Mouse (Mus musculus) spleen, adult 2 months (tissue): ENCODE data around the gene Lap3. TPM values are rescaled to one million over a fixed set of nuclear protein-coding genes. Genes with fewer than 3 reads are reported as not detected.

ENCODE experiments used
- DNase-seq, 2 experiments: peaks; one replicate each; pipeline versions ENCODE4 v3.0.0 to v3.0.0-alpha.2; 2012 to 2021; ENCODE audit warnings: low spot score in 2 of 2, low read depth in 1 of 2
- H3K27ac ChIP-seq: fragments of 200-500 bp; 2 replicates; pipeline ENCODE4 v1.5.1; 2012; ENCODE audit warnings: low read length, inconsistent platforms; ENCODE audit not compliant: insufficient read depth
- H3K27me3 ChIP-seq: fragments of 200-500 bp; 2 replicates; pipeline ENCODE4 v1.6.1; 2012; ENCODE audit warnings: mild to moderate bottlenecking, moderate library complexity, low read length, inconsistent platforms; ENCODE audit not compliant: control insufficient read depth, insufficient read depth
- H3K36me3 ChIP-seq: fragments of 200-500 bp; 2 replicates; pipeline ENCODE4 v1.6.1; 2012; ENCODE audit warnings: mild to moderate bottlenecking, low read length, inconsistent platforms; ENCODE audit not compliant: control insufficient read depth, insufficient read depth
- H3K4me1 ChIP-seq: fragments of 200-500 bp; 2 replicates; pipeline ENCODE4 v1.6.1; 2011; ENCODE audit warnings: inconsistent platforms; ENCODE audit not compliant: control insufficient read depth, insufficient read depth, insufficient read length
- H3K4me3 ChIP-seq: fragments of 200-500 bp; 2 replicates; pipeline ENCODE4 v1.5.1; 2011; ENCODE audit warnings: mild to moderate bottlenecking, inconsistent platforms; ENCODE audit not compliant: insufficient read depth, insufficient read length; ENCODE audit errors: extremely low read depth
- CTCF ChIP-seq: fragments of 200-500 bp; IDR thresholded peaks from 2 replicates; pipeline ENCODE4 v1.5.1; 2011; ENCODE audit warnings: mild to moderate bottlenecking, inconsistent platforms; ENCODE audit not compliant: insufficient read depth, insufficient read length, insufficient replicate concordance; ENCODE audit errors: extremely low read depth
- POLR2A ChIP-seq: fragments of 200-500 bp; IDR thresholded peaks from 2 replicates; pipeline ENCODE4 v1.6.1; 2011; ENCODE audit warnings: low read depth, low read length, inconsistent platforms
- WGBS: fragments of 180-500 bp; shearing (Covaris S2); methylation state at CpG from one replicate; pipeline ENCODE4 v1.1.7; 2018; 5-methylcytosine and 5-hydroxymethylcytosine counted together
- polyA plus RNA-seq: library from polyadenylated mRNA; depleted of rRNA; stranded (reverse); fragments of >200 nt; gene quantifications from 2 replicates; pipeline ENCODE4 v1.2.3, GENCODE M21; 2012

The Lap3 gene
- polyA plus RNA-seq, 1 experiment: 9.5 TPM

DNA sequence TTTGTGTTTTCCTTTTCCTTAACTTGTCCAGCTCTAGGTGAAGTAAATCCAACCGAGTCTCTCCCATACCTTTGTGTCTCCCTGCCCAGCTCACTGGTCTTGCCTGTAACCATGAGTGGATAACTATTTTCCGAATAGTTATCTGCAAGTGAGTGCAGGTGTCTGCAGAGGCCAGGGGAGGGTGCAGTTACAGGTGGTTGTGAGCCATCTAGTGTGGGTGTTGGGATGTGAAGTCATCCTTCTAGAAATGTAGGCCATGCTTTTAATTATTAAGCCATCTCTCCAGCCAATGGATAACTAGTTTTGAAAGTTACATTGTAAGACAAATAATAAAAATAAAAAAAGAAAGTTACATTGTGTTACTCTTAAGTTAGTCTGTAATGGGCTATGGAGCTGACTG is 20.3 kb downstream of the Lap3 start:
- no peaks in the 10 kb centered on the region for H3K27me3 ChIP-seq
- H3K4me3 ChIP-seq: no peak overlapping the region
- H3K4me1 ChIP-seq: no peaks in the 10 kb centered on the region
- no peak for DNase-seq
- no peak for TF ChIP-seq POLR2A
- TF ChIP-seq CTCF: no peak
- 87% methylated on average over 2 of the region's 2 CpGs for whole genome bisulfite sequencing
- H3K36me3 ChIP-seq: peaks cover 7% of the 10 kb centered on the region
- H3K27ac ChIP-seq: no peak overlapping the region

- H3K27me3 ChIP-seq: no peaks in the 10 kb centered on the region
- no peak for TF ChIP-seq CTCF
- TF ChIP-seq POLR2A: no peak
- no peak for DNase-seq
- no peak overlapping the region for H3K27ac ChIP-seq
- WGBS: 90% methylated on average over 1 of the region's 1 CpGs
- no peak overlapping the region for H3K4me3 ChIP-seq
- H3K36me3 ChIP-seq: peaks cover 7% of the 10 kb centered on the region
- no peaks in the 10 kb centered on the region for H3K4me1 ChIP-seq
Observed at GRCm38 (mm10) chr5:45514599-45514998, 21.4 kb downstream of the Lap3 start.

DNA sequence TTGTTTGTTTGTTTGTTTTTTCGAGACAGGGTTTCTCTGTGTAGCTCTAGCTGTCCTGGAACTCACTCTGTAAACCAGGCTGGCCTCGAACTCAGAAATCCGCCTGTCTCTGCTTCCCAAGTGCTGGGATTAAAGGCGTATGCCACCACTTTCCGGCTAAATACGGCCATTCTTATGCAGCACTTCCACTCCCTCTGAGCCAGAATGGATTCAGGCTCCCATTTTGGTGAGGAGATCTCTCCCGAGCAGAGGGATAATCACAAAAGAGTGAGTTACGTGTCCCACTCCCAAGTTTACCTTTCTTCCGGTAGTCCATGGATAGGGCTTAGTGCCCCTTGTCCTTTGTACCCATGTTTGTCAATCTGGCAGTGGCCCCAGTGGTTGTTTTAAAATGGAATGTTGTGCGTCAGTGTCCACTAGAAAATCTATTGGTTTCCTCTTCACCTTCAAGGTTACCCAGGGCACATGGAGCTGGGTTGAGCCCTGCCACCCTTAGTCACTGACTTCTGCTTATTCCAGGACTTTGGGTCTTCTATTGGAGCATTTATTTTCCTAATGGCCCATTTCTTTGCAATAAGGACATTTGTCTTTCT is 22.1 kb downstream of the Lap3 start:
- TF ChIP-seq CTCF (no peak), POLR2A (no peak)
- Histone ChIP-seq H3K4me1 (no peaks in the 10 kb centered on the region), H3K4me3 (no peak overlapping the region), H3K27me3 (no peaks in the 10 kb centered on the region), H3K36me3 (peaks cover 7% of the 10 kb centered on the region), H3K27ac (no peak overlapping the region)
- no peak for DNase-seq
- 92% methylated on average over 10 of the region's 10 CpGs for WGBS

DNA sequence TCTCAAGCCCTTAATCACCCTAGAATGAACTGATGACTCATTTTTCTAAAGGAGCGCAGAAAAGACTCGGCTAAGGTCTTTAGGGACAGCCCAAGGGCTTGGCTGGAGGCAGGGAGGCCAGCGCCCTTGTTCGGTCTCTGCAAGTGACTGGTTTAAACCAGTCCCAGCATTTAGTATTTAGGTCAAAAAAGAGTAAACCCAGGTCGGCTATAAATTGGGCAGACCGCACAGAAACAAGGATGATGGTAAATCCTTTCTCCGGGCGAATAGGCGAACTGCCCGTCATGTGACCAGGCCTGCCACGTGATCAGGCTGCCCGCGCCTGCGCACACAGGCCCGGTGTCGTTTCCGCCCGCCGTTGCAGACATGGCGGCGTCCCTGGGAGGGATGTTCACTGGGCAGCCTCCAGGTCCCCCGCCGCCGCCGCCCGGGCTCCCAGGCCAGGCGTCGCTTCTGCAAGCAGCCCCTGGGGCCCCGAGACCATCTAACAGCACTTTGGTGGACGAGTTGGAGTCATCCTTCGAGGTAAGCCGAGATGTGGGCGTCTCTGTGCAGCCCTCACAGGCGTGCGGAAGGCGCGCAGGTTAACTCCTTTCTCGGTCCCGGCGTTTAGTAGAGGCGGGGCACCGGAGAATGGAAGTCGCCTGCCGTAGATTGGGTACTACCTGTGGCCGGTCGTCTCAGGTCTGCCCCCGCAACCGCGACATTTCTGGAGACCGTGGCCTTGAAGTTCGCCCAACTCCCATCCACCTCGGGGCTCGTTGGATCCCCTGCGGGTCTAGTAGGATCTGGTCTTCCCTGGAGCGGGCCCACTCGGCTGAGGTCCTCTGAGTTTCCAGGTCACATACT is 27.0 kb downstream of the Lap3 start, which contains the start of gene Med28:
Gene Med28, plus strand, starts transcription at position 270 of the 849 bp plus-strand sequence.
- Histone ChIP-seq H3K36me3 (peaks cover 7% of the 10 kb centered on the region; the same call in 1 of the 2 replicates), H3K27ac (peak within 1 kb of the TSS; percentile 56; the same call in 1 of the 2 replicates), H3K27me3 (no peaks in the 10 kb centered on the region), H3K4me3 (peak within 1 kb of the TSS; percentile 94), H3K4me1 (no peaks in the 10 kb centered on the region; the same call in 1 of the 2 replicates)
- TF ChIP-seq POLR2A (peak; percentile 69), CTCF (no peak)
- peak; percentile 70 to 94 for DNase-seq
- 2% methylated on average over 56 of the region's 56 CpGs for WGBS

DNA sequence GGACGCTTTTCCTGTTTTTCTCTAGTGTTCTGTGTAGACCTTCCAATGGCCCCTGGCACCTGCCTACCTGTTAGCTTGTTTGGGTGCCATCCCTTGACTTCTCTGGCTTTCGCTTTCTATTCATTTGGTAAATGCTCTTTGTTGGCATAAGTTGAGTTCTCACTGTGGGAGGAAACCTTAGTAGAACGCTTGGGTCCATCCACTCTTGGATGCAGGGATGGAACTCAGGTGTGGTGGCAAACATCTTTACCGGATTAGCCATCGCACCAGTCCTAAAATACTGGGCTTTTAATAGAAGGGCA is 27.6 kb downstream of the Lap3 start:
- TF ChIP-seq CTCF: no peak
- TF ChIP-seq POLR2A: no peak

DNA sequence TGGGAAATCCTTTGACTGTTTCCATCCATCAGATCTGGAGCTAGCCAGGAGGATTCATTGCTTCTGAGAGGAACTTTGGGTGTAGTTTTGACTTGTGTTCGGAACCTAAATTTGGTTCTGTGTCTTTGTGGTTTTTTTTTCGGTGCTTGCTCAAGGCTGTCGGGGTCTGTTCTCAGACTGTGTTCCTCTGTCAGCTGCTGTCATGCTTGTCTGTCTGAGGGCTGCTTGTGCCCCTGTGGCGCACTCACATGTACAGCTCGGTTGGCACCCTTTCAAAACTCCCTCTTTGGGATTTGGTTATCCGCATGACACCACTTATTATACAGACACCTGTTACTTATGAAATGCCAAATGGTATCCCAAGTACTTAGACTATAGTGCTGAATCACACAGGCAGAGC is 28.4 kb downstream of the Lap3 start:
- Histone ChIP-seq H3K27ac (no peak overlapping the region), H3K4me1 (no peaks in the 10 kb centered on the region; the same call in 1 of the 2 replicates), H3K27me3 (no peaks in the 10 kb centered on the region), H3K4me3 (no peak overlapping the region), H3K36me3 (peaks cover 13% of the 10 kb centered on the region)
- 74% methylated on average over 6 of the region's 6 CpGs for WGBS
- DNase-seq: no peak
- TF ChIP-seq CTCF (no peak), POLR2A (no peak)

More for the DNA sequence above, 27.6 kb downstream of the Lap3 start:
- DNase-seq: no peak
- H3K4me3 ChIP-seq: peak overlapping the region; percentile 94
- no peaks in the 10 kb centered on the region; the same call in 1 of the 2 replicates for H3K4me1 ChIP-seq
- peak overlapping the region; percentile 56; the same call in 1 of the 2 replicates for H3K27ac ChIP-seq
- 8% methylated on average over 5 of the region's 5 CpGs for WGBS
- peaks cover 10% of the 10 kb centered on the region; the same call in 1 of the 2 replicates for H3K36me3 ChIP-seq
- H3K27me3 ChIP-seq: no peaks in the 10 kb centered on the region
